Mouse (Mus musculus) liver, adult 2 months (tissue): ENCODE results near the gene Syt2. TPM values are rescaled to one million over a fixed set of nuclear protein-coding genes. Genes with fewer than 3 reads are reported as not detected.

Source experiments
- DNase-seq: peaks from one replicate; pipeline ENCODE4 v3.0.0-alpha.2; 2011; ENCODE audit warnings: low read depth, low spot score; ENCODE audit errors: extremely low read depth
- H3K27ac ChIP-seq: fragments of 200-500 bp; replicated peaks from 2 replicates; pipeline ENCODE4 v1.5.1; 2012; ENCODE audit warnings: low read depth, mild to moderate bottlenecking, control low read depth, inconsistent platforms, low read length; ENCODE audit not compliant: insufficient read depth
- H3K27me3 ChIP-seq: fragments of 200-500 bp; 2 replicates; pipeline ENCODE4 v1.6.1; 2012; ENCODE audit warnings: mild to moderate bottlenecking, moderate library complexity, low read length, inconsistent platforms; ENCODE audit not compliant: control insufficient read depth, insufficient read depth
- H3K36me3 ChIP-seq: fragments of 200-500 bp; 2 replicates; pipeline ENCODE4 v1.6.1; 2012; ENCODE audit warnings: low read length, inconsistent platforms; ENCODE audit not compliant: control insufficient read depth, insufficient read depth
- H3K4me1 ChIP-seq: fragments of 200-500 bp; 2 replicates; pipeline ENCODE4 v1.6.1; 2011; ENCODE audit warnings: low read length; ENCODE audit not compliant: control insufficient read depth, insufficient read depth
- H3K4me3 ChIP-seq: fragments of 200-500 bp; 2 replicates; pipeline ENCODE4 v1.5.1; 2011; ENCODE audit warnings: low read depth, mild to moderate bottlenecking, control low read depth, low read length, moderate library complexity; ENCODE audit not compliant: insufficient read depth
- H3K79me2 ChIP-seq: fragments of 200-500 bp; 2 replicates; pipeline ENCODE4 v1.6.1; 2012; ENCODE audit warnings: inconsistent platforms, mild to moderate bottlenecking, low read length, moderate library complexity; ENCODE audit not compliant: control insufficient read depth, insufficient read depth
- H3K9ac ChIP-seq: fragments of 200-500 bp; 2 replicates; pipeline ENCODE4 v1.6.1; 2012; ENCODE audit warnings: low read depth, mild to moderate bottlenecking, control low read depth, inconsistent platforms, low read length
- CTCF ChIP-seq: fragments of 200-500 bp; IDR thresholded peaks from 2 replicates; pipeline ENCODE4 v1.5.1; 2011; ENCODE audit warnings: low read depth, low read length, control low read depth
- POLR2A ChIP-seq: fragments of 200-500 bp; IDR thresholded peaks from 2 replicates; pipeline ENCODE4 v1.6.1; 2011; ENCODE audit warnings: low read length, control low read depth; ENCODE audit not compliant: insufficient read depth; ENCODE audit errors: extremely low read depth
- WGBS: fragments of 180-500 bp; shearing (Covaris S2); methylation state at CpG from one replicate; pipeline ENCODE4 v1.1.7; 2018; 5-methylcytosine and 5-hydroxymethylcytosine counted together
- polyA plus RNA-seq: library from polyadenylated mRNA; depleted of rRNA; stranded (reverse); fragments of >200 nt; gene quantifications from 2 replicates; pipeline ENCODE4 v1.2.3, GENCODE M21; 2012
- total RNA-seq: library from RNA; depleted of rRNA; stranded (reverse); fragments of >200 nt; gene quantifications from 2 replicates; pipeline ENCODE4 v1.2.3, GENCODE M21; 2014

Gene Syt2
- total and polyA plus RNA-seq, 2 experiments, result not detected

DNA sequence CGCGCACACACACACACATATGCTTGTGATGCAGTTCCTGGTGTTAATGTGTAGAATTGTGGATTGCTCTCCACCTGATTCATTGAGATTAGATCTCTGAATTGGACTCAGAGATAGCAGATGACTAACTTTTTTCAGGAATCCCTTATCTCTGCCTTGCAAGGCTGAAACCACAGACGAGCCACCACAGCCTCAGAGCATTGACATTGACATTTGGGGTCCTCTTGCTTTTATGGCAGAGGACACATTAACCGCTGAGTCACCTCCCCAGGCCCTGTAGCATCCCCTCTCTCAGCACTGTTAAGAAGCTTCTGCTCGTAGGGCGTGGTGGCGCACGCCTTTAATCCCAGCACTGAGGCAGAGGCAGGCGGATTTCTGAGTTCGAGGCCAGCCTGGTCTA is 17.0 kb upstream of the Syt2 start:
- DNase-seq, result no peak
- Histone ChIP-seq H3K36me3 (peaks cover 82% of the 10 kb centered on the region), H3K27ac (no peak overlapping the region), H3K79me2 (no peaks in the 10 kb centered on the region), H3K9ac (no peak overlapping the region), H3K27me3 (no peaks in the 10 kb centered on the region), H3K4me1 (no peaks in the 10 kb centered on the region), H3K4me3 (no peak overlapping the region)
- TF ChIP-seq POLR2A (no peak), CTCF (no peak)
- 95% methylated on average over 10 of the region's 10 CpGs for WGBS

DNA sequence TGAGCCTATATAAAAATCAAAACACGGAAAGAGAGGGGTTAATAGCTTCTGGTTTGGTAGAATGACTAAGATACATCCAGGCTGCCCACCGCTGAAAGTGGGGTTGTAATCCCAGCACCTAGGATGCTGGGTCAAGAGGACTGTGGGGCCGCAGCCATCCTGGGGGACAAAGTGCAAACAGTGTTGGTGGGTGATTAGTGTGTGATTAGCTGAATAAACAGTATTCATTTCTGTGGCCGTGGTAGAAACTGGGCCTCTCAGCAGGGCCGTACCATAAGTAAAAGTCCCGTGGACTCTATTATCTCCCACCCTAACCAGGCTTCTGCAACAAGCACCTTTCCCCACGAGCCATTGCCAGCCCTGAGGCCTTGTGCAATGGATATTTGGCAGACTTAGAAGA is 12.2 kb upstream of the Syt2 start:
- H3K4me3 ChIP-seq, result no peak overlapping the region
- no peaks in the 10 kb centered on the region for H3K27me3 ChIP-seq
- TF ChIP-seq CTCF (no peak), POLR2A (no peak)
- no peaks in the 10 kb centered on the region for H3K79me2 ChIP-seq
- 65% methylated on average over 7 of the region's 7 CpGs for WGBS
- no peak overlapping the region for H3K9ac ChIP-seq
- DNase-seq, result no peak
- H3K4me1 ChIP-seq, result no peaks in the 10 kb centered on the region
- H3K27ac ChIP-seq, result no peak overlapping the region
- peaks cover 37% of the 10 kb centered on the region for H3K36me3 ChIP-seq

DNA sequence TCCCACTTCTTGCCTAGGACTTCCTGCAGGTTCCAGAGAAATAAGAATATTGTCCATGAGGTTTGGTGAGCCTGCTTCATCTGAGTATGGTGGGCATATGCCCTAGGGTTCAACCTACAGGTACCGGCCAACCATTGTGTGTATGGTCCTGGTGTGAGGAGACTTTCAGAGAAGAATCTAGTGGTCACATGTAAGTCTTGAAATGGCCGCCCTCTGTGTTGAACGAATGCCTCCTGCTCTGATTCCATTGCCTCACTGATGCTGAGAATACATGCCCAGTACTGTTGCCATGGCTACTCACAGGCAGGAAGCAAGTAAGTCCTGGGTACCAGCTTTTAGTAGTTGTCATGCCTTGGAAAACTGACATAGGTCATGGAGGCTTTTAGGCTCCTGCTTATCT is 10.2 kb upstream of the Syt2 start:
- Histone ChIP-seq H3K27me3 (no peaks in the 10 kb centered on the region), H3K36me3 (peaks cover 20% of the 10 kb centered on the region), H3K4me3 (no peak overlapping the region), H3K9ac (no peak overlapping the region), H3K4me1 (no peaks in the 10 kb centered on the region), H3K27ac (no peak overlapping the region), H3K79me2 (no peaks in the 10 kb centered on the region)
- 76% methylated on average over 3 of the region's 3 CpGs for WGBS
- DNase-seq, result no peak
- TF ChIP-seq POLR2A (no peak), CTCF (no peak)

DNA sequence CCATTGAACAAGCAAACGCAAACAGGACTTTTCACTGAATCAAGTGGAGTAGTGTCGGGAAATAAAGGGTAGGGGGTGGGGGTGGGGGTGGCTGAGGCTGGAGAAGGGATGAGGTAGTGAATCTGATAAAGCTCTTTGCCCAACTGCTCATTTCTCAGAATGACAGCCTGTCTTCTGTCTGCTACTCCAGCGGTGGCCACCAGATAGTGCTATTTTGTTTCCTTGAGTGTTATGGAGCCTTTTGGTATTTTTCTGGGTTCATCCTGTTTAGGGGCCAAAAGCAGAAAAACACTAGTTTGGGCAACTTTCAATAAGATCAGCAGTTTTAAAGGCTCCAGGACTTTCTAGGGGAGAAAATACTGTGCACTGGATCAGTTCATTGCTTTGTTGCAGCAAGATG is 9.8 kb upstream of the Syt2 start:
- TF ChIP-seq POLR2A, result no peak
- peak; percentile 11; the same call in 1 of the 2 replicates for TF ChIP-seq CTCF
- no peaks in the 10 kb centered on the region for H3K27me3 ChIP-seq
- H3K27ac ChIP-seq, result no peak overlapping the region
- peaks cover 16% of the 10 kb centered on the region for H3K36me3 ChIP-seq
- no peak overlapping the region for H3K9ac ChIP-seq
- 10% methylated on average over 3 of the region's 3 CpGs for WGBS
- H3K4me1 ChIP-seq, result no peaks in the 10 kb centered on the region
- H3K79me2 ChIP-seq, result no peaks in the 10 kb centered on the region
- no peak for DNase-seq
- H3K4me3 ChIP-seq, result no peak overlapping the region

DNA sequence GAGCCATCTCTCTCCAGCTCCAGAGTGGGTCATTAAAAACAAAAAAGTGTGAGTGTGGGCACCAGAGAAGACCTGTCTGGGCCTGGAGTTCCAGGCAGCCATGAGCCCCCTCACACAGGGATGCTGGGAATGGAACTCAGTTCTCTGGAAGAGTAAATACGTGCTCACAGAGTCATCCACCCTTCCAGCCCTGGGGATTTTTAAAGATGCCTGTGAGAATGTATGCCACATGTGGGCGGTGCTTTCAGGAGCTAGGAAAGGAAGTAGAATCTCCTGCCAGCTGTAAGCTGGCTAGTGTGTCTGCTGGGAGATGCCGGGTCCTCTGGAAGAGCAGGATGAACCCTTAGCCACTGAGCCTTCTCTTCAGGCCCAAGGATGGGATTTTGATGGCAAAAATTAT is 8.4 kb upstream of the Syt2 start:
- WGBS, result 38% methylated on average over 3 of the region's 3 CpGs
- Histone ChIP-seq H3K27ac (no peak overlapping the region), H3K9ac (no peak overlapping the region), H3K27me3 (no peaks in the 10 kb centered on the region), H3K4me1 (no peaks in the 10 kb centered on the region), H3K36me3 (peaks cover 5% of the 10 kb centered on the region; the same call in 1 of the 2 replicates), H3K4me3 (no peak overlapping the region), H3K79me2 (no peaks in the 10 kb centered on the region)
- no peak for DNase-seq
- TF ChIP-seq CTCF (no peak), POLR2A (no peak)

DNA sequence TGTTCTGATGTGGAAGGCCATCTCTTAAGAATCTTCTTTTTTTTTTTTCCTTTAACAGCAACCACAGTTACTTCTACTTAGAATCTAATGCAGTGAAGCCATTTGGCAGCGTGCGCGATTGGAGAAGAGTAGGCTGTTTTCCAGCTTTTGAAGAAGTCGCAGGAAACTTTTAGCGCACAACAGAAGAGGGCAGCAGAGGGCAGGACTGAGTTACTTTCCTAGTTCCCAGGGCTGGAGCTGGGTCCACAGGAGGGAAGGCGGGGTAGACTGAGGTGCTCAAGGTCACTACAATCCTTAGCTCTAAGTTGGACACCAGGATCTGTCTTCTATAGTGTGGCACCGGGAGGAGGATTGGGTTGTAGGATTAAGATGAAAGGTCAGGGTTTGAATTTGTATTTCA is 8.0 kb upstream of the Syt2 start:
- 30% methylated on average over 7 of the region's 7 CpGs for WGBS
- no peak for TF ChIP-seq CTCF
- no peak overlapping the region for H3K4me3 ChIP-seq
- H3K36me3 ChIP-seq, result peaks cover under 1% of the 10 kb centered on the region; the same call in 1 of the 2 replicates
- H3K27ac ChIP-seq, result no peak overlapping the region
- no peaks in the 10 kb centered on the region for H3K27me3 ChIP-seq
- no peaks in the 10 kb centered on the region for H3K4me1 ChIP-seq
- no peaks in the 10 kb centered on the region for H3K79me2 ChIP-seq
- H3K9ac ChIP-seq, result no peak overlapping the region
- no peak for DNase-seq
